Mouse (Mus musculus): ENCODE data around the gene Mknk1. TPM values are rescaled to one million over a fixed set of nuclear protein-coding genes. Genes with fewer than 3 reads are reported as not detected.

Gene Mknk1
- polyA plus RNA-seq, 1 experiment from 2014 or later, result 30.0 TPM

DNA sequence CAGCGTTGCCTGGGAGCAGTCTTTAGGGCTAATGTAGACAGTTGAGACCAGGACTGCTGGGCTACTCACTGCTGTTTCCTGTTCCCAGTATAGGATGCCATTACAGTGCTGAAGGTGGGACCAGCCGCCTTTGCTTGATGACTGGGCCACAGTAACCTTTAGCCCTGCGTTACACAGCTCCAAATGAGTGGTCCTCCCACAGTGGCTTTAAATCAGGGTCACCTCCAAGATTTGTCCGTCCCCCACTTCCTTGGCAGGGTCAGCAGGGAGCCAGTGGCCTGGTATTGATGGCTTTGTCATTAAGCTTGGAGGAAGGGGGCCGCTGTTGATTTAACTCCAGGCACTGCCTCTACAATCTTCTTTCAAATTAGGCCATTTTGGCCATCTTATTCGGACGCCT lies 24.4 kb downstream of the Mknk1 start:
- Histone ChIP-seq H3K9ac (no peak overlapping the region), H3K27ac (replicated peaks) (no peak overlapping the region), H3K36me3 (replicated peaks) (peaks cover 95% of the 10 kb centered on the region), H3K4me2 (no peak overlapping the region), H3K4me1 (replicated peaks) (peaks cover 13% of the 10 kb centered on the region), H3K9me3 (replicated peaks) (no peaks in the 10 kb centered on the region), H3K27me3 (no peaks in the 10 kb centered on the region), H3K4me3 (replicated peaks) (no peak overlapping the region)
- ATAC-seq (ENCODE audit: insufficient read depth), result no peak
- 87% methylated on average over 7 of the region's 7 CpGs for WGBS (ENCODE audit: insufficient replicate concordance)

DNA sequence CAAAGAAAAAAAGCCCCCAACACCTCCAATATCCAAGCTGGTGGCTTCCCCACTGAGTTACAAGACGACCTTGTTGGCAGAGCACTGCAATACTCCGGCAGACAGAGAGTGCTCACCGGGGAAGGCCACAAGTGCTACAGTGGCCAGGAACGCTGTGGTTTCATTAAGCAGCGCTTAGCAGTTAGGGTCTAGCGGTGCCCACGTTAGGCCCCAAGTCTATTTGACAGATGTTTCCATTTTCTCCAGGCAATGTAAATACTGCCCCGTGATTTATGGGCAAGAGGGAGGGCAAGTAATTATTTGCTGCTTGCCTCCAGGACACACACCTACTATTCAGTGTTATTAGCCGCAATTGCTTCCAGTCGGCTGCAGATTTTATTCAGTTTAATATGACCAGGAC lies 24.9 kb downstream of the Mknk1 start:
- Histone ChIP-seq H3K36me3 (replicated peaks) (peaks cover 94% of the 10 kb centered on the region), H3K9ac (no peak overlapping the region), H3K27ac (replicated peaks) (no peak overlapping the region), H3K4me2 (no peak overlapping the region), H3K4me1 (replicated peaks) (peaks cover 8% of the 10 kb centered on the region; the same call in 1 of the 2 replicates), H3K4me3 (replicated peaks) (no peak overlapping the region), H3K27me3 (no peaks in the 10 kb centered on the region), H3K9me3 (replicated peaks) (no peaks in the 10 kb centered on the region)
- ATAC-seq (ENCODE audit: insufficient read depth), result no peak
- WGBS (ENCODE audit: insufficient replicate concordance), result 81% methylated on average over 10 of the region's 10 CpGs

DNA sequence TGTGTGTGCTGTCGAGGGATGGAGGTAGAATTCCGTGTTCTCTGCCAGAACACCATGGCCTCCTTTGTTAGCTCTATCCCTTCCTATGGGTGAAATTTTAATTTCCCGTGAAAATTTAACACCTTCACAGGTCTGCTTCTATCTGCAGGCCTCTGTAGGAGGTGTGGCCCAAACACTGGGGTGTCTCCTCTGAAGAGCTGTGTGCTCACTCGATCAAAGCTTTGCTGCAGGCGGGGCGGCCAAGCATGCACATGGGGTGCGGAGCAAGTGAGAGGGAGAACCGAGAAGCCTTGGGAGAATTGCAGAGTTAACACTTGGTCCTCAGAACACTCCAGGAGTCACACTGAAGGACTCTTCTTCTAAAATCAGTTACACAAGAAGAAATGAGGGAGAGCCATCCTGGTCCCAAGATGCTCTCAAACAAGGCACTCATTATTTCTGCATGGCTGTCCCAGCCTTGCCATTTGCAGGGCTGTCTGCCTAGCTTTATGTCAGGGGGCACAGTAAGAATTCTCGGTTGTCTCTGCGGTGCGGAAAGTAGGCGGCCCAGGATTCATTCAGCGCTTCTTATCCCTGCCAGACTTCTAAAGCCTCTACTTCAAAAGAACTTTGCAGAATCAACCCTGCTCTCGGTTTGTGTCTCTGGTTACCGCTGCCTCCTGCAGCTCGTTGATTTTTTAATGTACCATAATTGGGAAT lies 30.7 kb downstream of the Mknk1 start:
- Histone ChIP-seq H3K27ac (replicated peaks) (no peak overlapping the region), H3K36me3 (replicated peaks) (peaks cover 89% of the 10 kb centered on the region), H3K27me3 (no peaks in the 10 kb centered on the region), H3K4me1 (replicated peaks) (no peaks in the 10 kb centered on the region), H3K9ac (no peak overlapping the region), H3K4me2 (no peak overlapping the region), H3K9me3 (replicated peaks) (no peaks in the 10 kb centered on the region), H3K4me3 (replicated peaks) (no peak overlapping the region)
- 78% methylated on average over 16 of the region's 16 CpGs for WGBS (ENCODE audit: insufficient replicate concordance)
- no peak for ATAC-seq (ENCODE audit: insufficient read depth)

DNA sequence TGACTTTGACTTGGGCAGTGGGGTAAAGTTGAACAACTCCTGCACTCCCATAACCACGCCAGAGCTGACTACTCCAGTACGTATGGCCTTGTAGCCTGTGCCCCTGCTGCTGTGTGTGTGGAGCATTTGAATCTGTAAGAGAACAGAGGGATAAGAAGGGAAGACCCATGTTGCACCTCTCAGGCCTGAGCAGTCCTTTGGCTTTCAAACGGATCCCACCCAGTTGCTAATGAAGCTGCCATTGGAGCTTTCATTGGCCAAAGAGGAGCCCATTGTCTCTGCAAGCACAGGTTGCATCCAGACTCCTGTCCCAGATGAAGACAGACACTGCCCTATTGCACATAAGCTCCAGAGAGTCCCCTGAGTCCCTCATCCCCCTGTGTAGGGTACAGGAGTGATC lies 34.2 kb downstream of the Mknk1 start:
- H3K36me3 ChIP-seq (replicated peaks), result peaks cover 93% of the 10 kb centered on the region
- 79% methylated on average over 3 of the region's 3 CpGs for whole genome bisulfite sequencing (ENCODE audit: insufficient replicate concordance)

DNA sequence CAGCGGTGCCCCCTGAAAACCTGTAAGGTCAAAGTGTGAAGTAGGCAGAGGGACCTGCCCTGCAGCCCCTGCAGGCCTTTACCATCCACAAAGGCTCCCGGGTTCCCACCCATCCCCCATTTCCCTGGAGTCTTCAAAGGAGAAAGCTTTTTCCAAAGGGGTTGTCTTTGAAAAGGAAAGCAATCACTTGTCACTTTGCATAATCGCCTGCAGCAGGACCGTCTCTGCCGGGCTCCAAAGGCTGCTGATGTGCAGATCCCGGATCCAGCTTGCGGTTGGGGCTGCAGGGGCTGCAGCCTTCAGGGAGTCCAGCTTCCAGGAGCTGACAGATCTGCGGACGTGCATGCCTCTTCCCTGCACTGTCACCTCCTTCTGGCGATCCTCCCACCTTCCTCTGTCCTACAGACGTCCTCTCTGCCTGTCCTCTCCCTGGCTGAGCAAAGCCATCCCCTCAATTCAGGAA lies 39.2 kb downstream of the Mknk1 start:
- H3K9ac ChIP-seq, result no peak overlapping the region

More for the DNA sequence above, 34.2 kb downstream of the Mknk1 start:
- Histone ChIP-seq H3K27me3 (no peaks in the 10 kb centered on the region), H3K4me2 (no peak overlapping the region), H3K4me3 (replicated peaks) (no peak overlapping the region), H3K9ac (no peak overlapping the region), H3K9me3 (replicated peaks) (no peaks in the 10 kb centered on the region), H3K27ac (replicated peaks) (no peak overlapping the region), H3K4me1 (replicated peaks) (no peaks in the 10 kb centered on the region)
- ATAC-seq (ENCODE audit: insufficient read depth), result no peak

DNA sequence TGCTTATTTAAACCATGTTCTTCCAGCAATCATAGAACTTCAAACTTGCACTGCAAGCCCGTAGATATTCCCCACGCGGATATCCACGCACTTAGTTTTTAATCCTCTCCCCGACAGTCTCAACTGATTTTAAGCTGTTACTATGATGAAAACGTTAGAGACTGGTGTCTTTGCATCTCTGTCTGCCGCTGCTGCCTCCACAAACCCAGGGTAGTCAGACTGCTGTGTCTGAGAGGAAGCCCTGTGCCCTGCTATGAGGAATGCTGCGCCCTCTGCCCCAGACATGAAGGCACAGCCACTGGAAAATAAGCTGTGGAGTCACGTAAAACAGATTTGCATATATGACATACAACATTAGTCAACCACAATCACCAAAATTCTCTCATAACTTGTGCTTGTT lies 39.8 kb downstream of the Mknk1 start:
- Histone ChIP-seq H3K9me3 (replicated peaks) (no peaks in the 10 kb centered on the region), H3K4me2 (no peak overlapping the region), H3K4me1 (replicated peaks) (no peaks in the 10 kb centered on the region), H3K4me3 (replicated peaks) (no peak overlapping the region), H3K27me3 (no peaks in the 10 kb centered on the region), H3K9ac (no peak overlapping the region), H3K36me3 (replicated peaks) (peaks cover 46% of the 10 kb centered on the region), H3K27ac (replicated peaks) (no peak overlapping the region)
- ATAC-seq (ENCODE audit: insufficient read depth), result no peak
- WGBS (ENCODE audit: insufficient replicate concordance), result 71% methylated on average over 9 of the region's 9 CpGs

More for the DNA sequence above, 39.2 kb downstream of the Mknk1 start:
- no peak overlapping the region for H3K4me3 ChIP-seq (replicated peaks)
- WGBS (ENCODE audit: insufficient replicate concordance), result 44% methylated on average over 11 of the region's 11 CpGs
- H3K27me3 ChIP-seq, result no peaks in the 10 kb centered on the region
- no peaks in the 10 kb centered on the region for H3K9me3 ChIP-seq (replicated peaks)
- peaks cover 51% of the 10 kb centered on the region for H3K36me3 ChIP-seq (replicated peaks)
- no peak overlapping the region for H3K4me2 ChIP-seq
- ATAC-seq (ENCODE audit: insufficient read depth), result no peak
- no peaks in the 10 kb centered on the region for H3K4me1 ChIP-seq (replicated peaks)
- no peak overlapping the region for H3K27ac ChIP-seq (replicated peaks)

DNA sequence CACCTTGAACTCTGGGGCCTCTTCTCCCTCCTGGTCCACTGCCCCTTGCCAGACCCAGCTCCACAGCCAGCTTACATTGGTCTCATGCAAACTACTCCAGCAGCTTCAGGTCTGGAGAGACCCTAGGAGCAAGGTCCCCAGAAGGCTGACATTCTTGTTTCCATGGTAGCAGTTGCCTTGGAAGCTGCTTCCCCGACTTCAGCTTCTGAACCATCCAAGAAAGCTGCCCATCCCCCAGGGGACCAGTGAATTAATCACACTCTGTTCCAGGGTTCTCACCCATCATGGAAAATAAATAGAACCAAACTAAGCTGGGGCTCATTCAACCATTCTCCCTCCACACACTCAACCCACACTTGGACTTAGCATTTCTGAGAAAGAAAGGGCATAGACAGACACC lies 42.2 kb downstream of the Mknk1 start:
- no peaks in the 10 kb centered on the region for H3K9me3 ChIP-seq (replicated peaks)
- no peak overlapping the region for H3K4me3 ChIP-seq (replicated peaks)
- H3K27ac ChIP-seq (replicated peaks), result no peak overlapping the region
- H3K36me3 ChIP-seq (replicated peaks), result peaks cover 22% of the 10 kb centered on the region
- WGBS (ENCODE audit: insufficient replicate concordance), result 39% methylated on average over 1 of the region's 1 CpGs
- H3K27me3 ChIP-seq, result peaks cover 2% of the 10 kb centered on the region; the same call in 1 of the 2 replicates
- H3K9ac ChIP-seq, result no peak overlapping the region
- no peak for ATAC-seq (ENCODE audit: insufficient read depth)
- H3K4me1 ChIP-seq (replicated peaks), result no peaks in the 10 kb centered on the region
- no peak overlapping the region for H3K4me2 ChIP-seq

DNA sequence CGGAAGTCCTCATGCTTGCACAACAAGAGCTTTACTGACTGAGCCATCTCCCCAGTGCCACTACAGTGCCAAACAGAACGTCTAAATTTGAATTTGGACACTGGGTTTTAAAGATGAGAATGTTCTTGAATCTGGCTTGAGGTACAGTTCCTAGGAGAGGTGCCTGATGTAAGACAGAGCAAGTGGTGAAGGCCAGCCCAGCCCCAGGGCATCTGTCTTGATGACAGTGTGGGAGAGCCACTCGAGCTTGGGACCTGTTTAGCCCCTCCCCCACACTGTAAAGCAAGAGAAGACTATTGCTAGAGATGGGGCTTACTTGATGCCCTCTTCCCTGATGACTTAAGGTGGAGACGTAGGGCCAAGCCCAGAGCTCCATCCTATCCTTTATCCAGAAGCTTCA lies 43.2 kb downstream of the Mknk1 start:
- no peaks in the 10 kb centered on the region for H3K4me1 ChIP-seq (replicated peaks)
- peaks cover 12% of the 10 kb centered on the region for H3K36me3 ChIP-seq (replicated peaks)
- peaks cover 8% of the 10 kb centered on the region; the same call in 1 of the 2 replicates for H3K27me3 ChIP-seq
- 49% methylated on average over 4 of the region's 4 CpGs for WGBS (ENCODE audit: insufficient replicate concordance)
- H3K9me3 ChIP-seq (replicated peaks), result no peaks in the 10 kb centered on the region
- H3K9ac ChIP-seq, result no peak overlapping the region
- no peak for ATAC-seq (ENCODE audit: insufficient read depth)
- no peak overlapping the region for H3K27ac ChIP-seq (replicated peaks)
- H3K4me3 ChIP-seq (replicated peaks), result no peak overlapping the region
- no peak overlapping the region for H3K4me2 ChIP-seq

DNA sequence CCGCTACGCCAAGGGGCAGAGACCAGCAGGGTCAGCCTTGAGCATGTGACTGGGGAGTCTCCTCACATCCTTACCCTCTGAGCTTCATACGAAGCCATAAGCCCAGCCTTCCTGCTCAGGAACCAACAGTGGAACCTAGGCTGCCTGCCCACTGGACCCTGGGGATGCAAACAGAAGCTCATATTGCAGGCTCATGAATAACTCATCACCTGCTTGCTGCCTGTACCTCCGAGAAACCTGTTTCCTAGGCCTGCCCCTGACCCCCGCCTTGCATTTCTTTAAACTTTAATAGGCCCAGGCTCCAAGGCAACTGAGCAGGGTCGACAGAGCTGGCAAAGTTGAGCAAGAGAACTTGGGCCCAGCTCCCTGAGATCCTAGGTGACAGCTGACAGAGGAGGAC lies 45.0 kb downstream of the Mknk1 start, which contains the start of gene Kncn:
Kncn (plus strand) TSS at position 379 of the 400 bp plus-strand sequence.
- Histone ChIP-seq H3K4me2 (no peak within 1 kb of the TSS), H3K36me3 (replicated peaks) (no peaks in the 10 kb centered on the region), H3K4me1 (replicated peaks) (no peaks in the 10 kb centered on the region), H3K27ac (replicated peaks) (no peak within 1 kb of the TSS), H3K9me3 (replicated peaks) (no peaks in the 10 kb centered on the region), H3K4me3 (replicated peaks) (no peak within 1 kb of the TSS), H3K27me3 (peaks cover 24% of the 10 kb centered on the region), H3K9ac (no peak within 1 kb of the TSS)
- ATAC-seq (ENCODE audit: insufficient read depth), result no peak
- 68% methylated on average over 6 of the region's 6 CpGs for WGBS (ENCODE audit: insufficient replicate concordance)

DNA sequence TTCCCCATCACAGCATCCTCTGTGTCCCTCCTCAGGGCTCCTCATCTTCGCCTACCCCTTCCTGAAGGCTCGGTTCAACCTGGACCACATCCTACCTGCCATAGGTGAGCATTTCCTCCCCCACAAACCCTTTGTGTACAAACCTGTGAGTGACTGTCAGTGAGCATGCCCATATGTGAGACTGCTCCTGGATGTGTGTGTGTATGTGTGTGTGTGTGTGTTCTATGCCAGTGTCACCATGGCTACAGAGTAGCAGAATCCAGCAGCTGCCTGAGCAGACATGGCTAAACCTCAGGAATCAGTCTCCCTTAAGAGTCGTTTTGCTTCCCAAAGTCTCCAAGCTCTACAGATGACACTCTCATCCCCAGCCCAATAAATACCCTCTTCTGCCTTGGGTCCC lies 46.8 kb downstream of the Mknk1 start:
- Histone ChIP-seq H3K9ac (no peak overlapping the region), H3K4me1 (replicated peaks) (no peaks in the 10 kb centered on the region), H3K27ac (replicated peaks) (no peak overlapping the region), H3K9me3 (replicated peaks) (no peaks in the 10 kb centered on the region), H3K4me3 (replicated peaks) (no peak overlapping the region), H3K4me2 (no peak overlapping the region), H3K27me3 (peaks cover 42% of the 10 kb centered on the region), H3K36me3 (replicated peaks) (no peaks in the 10 kb centered on the region)
- ATAC-seq (ENCODE audit: insufficient read depth), result no peak
- WGBS (ENCODE audit: insufficient replicate concordance), result 52% methylated on average over 3 of the region's 3 CpGs

DNA sequence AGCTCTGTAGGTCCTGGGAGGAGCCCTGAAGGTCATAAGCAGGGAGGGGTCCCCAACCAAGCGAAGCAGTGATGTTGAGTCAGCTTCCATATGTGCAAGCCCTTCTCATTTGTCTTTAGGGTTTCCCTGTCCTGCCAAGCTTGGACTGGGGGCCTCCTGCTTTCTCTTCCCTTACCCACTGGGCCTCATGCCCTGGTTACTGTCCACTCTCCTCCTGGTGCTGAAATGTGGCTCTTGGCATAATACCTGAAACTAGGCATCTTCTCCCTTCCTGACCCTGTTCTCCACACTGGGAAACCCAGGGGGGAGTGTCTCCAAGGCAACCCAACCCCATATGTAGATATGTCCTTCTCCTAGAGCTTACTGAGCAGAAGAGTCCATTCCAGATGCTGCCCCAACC lies 47.9 kb downstream of the Mknk1 start:
- 30% methylated on average over 1 of the region's 1 CpGs for WGBS (ENCODE audit: insufficient replicate concordance)
- ATAC-seq (ENCODE audit: insufficient read depth), result no peak
- no peak overlapping the region for H3K9ac ChIP-seq
- peaks cover 53% of the 10 kb centered on the region for H3K27me3 ChIP-seq
- no peak overlapping the region for H3K27ac ChIP-seq (replicated peaks)
- no peaks in the 10 kb centered on the region for H3K36me3 ChIP-seq (replicated peaks)
- H3K4me3 ChIP-seq (replicated peaks), result no peak overlapping the region
- no peaks in the 10 kb centered on the region for H3K9me3 ChIP-seq (replicated peaks)
- no peaks in the 10 kb centered on the region for H3K4me1 ChIP-seq (replicated peaks)
- H3K4me2 ChIP-seq, result no peak overlapping the region

DNA sequence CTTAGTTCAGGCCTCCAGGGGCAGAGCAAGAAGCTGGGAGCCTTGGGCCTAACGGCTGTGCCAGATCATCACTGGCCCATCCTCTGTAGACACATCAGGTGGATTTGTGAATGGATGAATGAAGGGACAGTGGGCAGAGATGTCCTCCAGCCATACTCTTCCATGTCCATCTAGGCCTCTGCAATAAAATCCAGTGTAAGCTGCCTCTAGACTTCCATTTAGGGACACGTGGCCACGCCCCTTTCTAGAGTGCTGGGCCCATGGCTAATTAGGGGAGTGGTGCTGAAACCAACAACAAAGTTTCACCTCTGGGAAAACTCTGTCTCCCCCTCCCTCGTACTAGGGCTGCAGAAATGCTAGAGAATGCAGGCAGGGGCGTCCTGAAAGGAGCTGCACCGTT lies 51.1 kb downstream of the Mknk1 start:
- Histone ChIP-seq H3K9ac (no peak overlapping the region), H3K27me3 (peaks cover 75% of the 10 kb centered on the region), H3K4me2 (peak overlapping the region; percentile 25), H3K4me1 (replicated peaks) (no peaks in the 10 kb centered on the region), H3K27ac (replicated peaks) (no peak overlapping the region), H3K4me3 (replicated peaks) (no peak overlapping the region), H3K9me3 (replicated peaks) (no peaks in the 10 kb centered on the region), H3K36me3 (replicated peaks) (no peaks in the 10 kb centered on the region)
- no peak for ATAC-seq (ENCODE audit: insufficient read depth)
- 18% methylated on average over 6 of the region's 6 CpGs for WGBS (ENCODE audit: insufficient replicate concordance)
